Mouse (Mus musculus) gastrocnemius, postnatal 14 days (tissue): ENCODE data around the gene Arhgef11. TPM values are rescaled to one million over a fixed set of nuclear protein-coding genes. Genes with fewer than 3 reads are reported as not detected.

Experiments used
- DNase-seq: peaks from one replicate; pipeline ENCODE4 v3.0.0; 2021; ENCODE audit warnings: mixed read lengths
- intact Hi-C: fragments of 180-260 bp; cut with DNase I; formaldehyde crosslinking; loops from one replicate; pipeline ENCODE4 v1.15.1; 2025; ENCODE audit warnings: low total_unique reads
- total RNA-seq, 2 experiments: library from RNA; stranded (reverse); gene quantifications; 2 replicates each; pipeline ENCODE4 v1.2.3; 2021

The Arhgef11 gene
- total RNA-seq, 2 experiments from 2014 or later, result 15.2 to 16.4 TPM

- no peak for DNase-seq
- intact Hi-C loops, result loop anchor here (10.0 kb wide), 1 partner anchor 61 kb away; no protein-coding TSS in a partner anchor
Measured at GRCm38 (mm10) chr3:87753829-87754228, 136.5 kb downstream of the Arhgef11 start.

GRCm38 (mm10) chr3:87755964-87756363 is 138.6 kb downstream of the Arhgef11 start:
- peak; percentile 89 for DNase-seq
- intact Hi-C loops, result loop anchor here (10.0 kb wide), 1 partner anchor 59 kb away; no protein-coding TSS in a partner anchor

- intact Hi-C loops, result loop anchor here (10.0 kb wide), 1 partner anchor 58 kb away; no protein-coding TSS in a partner anchor
- no peak for DNase-seq
Measured at GRCm38 (mm10) chr3:87756488-87756887, 139.1 kb downstream of the Arhgef11 start.

- no peak for DNase-seq
- intact Hi-C loops, result loop anchor here (10.0 kb wide), 1 partner anchor 56 kb away; no protein-coding TSS in a partner anchor
Measured at GRCm38 (mm10) chr3:87758641-87759040, 141.3 kb downstream of the Arhgef11 start.

- intact Hi-C loops, result no loop called here
- DNase-seq, result no peak
Measured at GRCm38 (mm10) chr3:87761408-87762375, 144.3 kb downstream of the Arhgef11 start.

- no peak for DNase-seq
Measured at GRCm38 (mm10) chr3:87763202-87763601, 145.8 kb downstream of the Arhgef11 start.

GRCm38 (mm10) chr3:87763683-87764289 is 146.4 kb downstream of the Arhgef11 start:
- peak; percentile 86 for DNase-seq
- intact Hi-C loops, result no loop called here

More at GRCm38 (mm10) chr3:87763202-87763601, 145.8 kb downstream of the Arhgef11 start:
- intact Hi-C loops, result no loop called here

- no peak for DNase-seq
- intact Hi-C loops, result no loop called here
Measured at GRCm38 (mm10) chr3:87764506-87764905, 147.1 kb downstream of the Arhgef11 start.

- intact Hi-C loops, result no loop called here
- no peak for DNase-seq
Measured at GRCm38 (mm10) chr3:87765091-87765490, 147.7 kb downstream of the Arhgef11 start.

- no peak for DNase-seq
- intact Hi-C loops, result no loop called here
Measured at GRCm38 (mm10) chr3:87765631-87766283, 148.4 kb downstream of the Arhgef11 start.

- no peak for DNase-seq
- intact Hi-C loops, result no loop called here
Measured at GRCm38 (mm10) chr3:87766284-87766667, 148.9 kb downstream of the Arhgef11 start.

GRCm38 (mm10) chr3:87767764-87768163 is 150.4 kb downstream of the Arhgef11 start:
- DNase-seq, result no peak
- intact Hi-C loops, result no loop called here

- intact Hi-C loops, result no loop called here
- no peak for DNase-seq
Measured at GRCm38 (mm10) chr3:87768431-87768830, 151.1 kb downstream of the Arhgef11 start.

GRCm38 (mm10) chr3:87768844-87769243 is 151.5 kb downstream of the Arhgef11 start:
- DNase-seq, result peak; percentile 90
- intact Hi-C loops, result no loop called here

GRCm38 (mm10) chr3:87769506-87769905 is 152.1 kb downstream of the Arhgef11 start:
- intact Hi-C loops, result no loop called here
- no peak for DNase-seq

- DNase-seq, result no peak
- intact Hi-C loops, result loop anchor here (5.0 kb wide), 1 partner anchor 72 kb away; no protein-coding TSS in a partner anchor
Measured at GRCm38 (mm10) chr3:87770280-87770679, 152.9 kb downstream of the Arhgef11 start.

- intact Hi-C loops, result loop anchor here (5.0 kb wide), 1 partner anchor 71 kb away; no protein-coding TSS in a partner anchor
Measured at GRCm38 (mm10) chr3:87771088-87771487, 153.7 kb downstream of the Arhgef11 start.

GRCm38 (mm10) chr3:87778283-87778682 is 160.9 kb downstream of the Arhgef11 start:
- no peak for DNase-seq

More at GRCm38 (mm10) chr3:87771088-87771487, 153.7 kb downstream of the Arhgef11 start:
- DNase-seq, result no peak

GRCm38 (mm10) chr3:87779086-87779485 is 161.7 kb downstream of the Arhgef11 start:
- intact Hi-C loops, result no loop called here
- DNase-seq, result no peak

More at GRCm38 (mm10) chr3:87778283-87778682, 160.9 kb downstream of the Arhgef11 start:
- intact Hi-C loops, result no loop called here
